Mouse (Mus musculus) spleen, adult 2 months (tissue): Measurements from ENCODE around the gene Jmjd6. TPM values are rescaled to one million over a fixed set of nuclear protein-coding genes. Genes with fewer than 3 reads are reported as not detected.

ENCODE experiments used
- DNase-seq, 2 experiments: peaks; one replicate each; pipeline versions ENCODE4 v3.0.0 to v3.0.0-alpha.2; 2012 to 2021; ENCODE audit warnings: low spot score in 2 of 2, low read depth in 1 of 2
- H3K27ac ChIP-seq: fragments of 200-500 bp; 2 replicates; pipeline ENCODE4 v1.5.1; 2012; ENCODE audit warnings: low read length, inconsistent platforms; ENCODE audit not compliant: insufficient read depth
- H3K27me3 ChIP-seq: fragments of 200-500 bp; 2 replicates; pipeline ENCODE4 v1.6.1; 2012; ENCODE audit warnings: mild to moderate bottlenecking, moderate library complexity, low read length, inconsistent platforms; ENCODE audit not compliant: control insufficient read depth, insufficient read depth
- H3K36me3 ChIP-seq: fragments of 200-500 bp; 2 replicates; pipeline ENCODE4 v1.6.1; 2012; ENCODE audit warnings: mild to moderate bottlenecking, low read length, inconsistent platforms; ENCODE audit not compliant: control insufficient read depth, insufficient read depth
- H3K4me1 ChIP-seq: fragments of 200-500 bp; 2 replicates; pipeline ENCODE4 v1.6.1; 2011; ENCODE audit warnings: inconsistent platforms; ENCODE audit not compliant: control insufficient read depth, insufficient read depth, insufficient read length
- H3K4me3 ChIP-seq: fragments of 200-500 bp; 2 replicates; pipeline ENCODE4 v1.5.1; 2011; ENCODE audit warnings: mild to moderate bottlenecking, inconsistent platforms; ENCODE audit not compliant: insufficient read depth, insufficient read length; ENCODE audit errors: extremely low read depth
- CTCF ChIP-seq: fragments of 200-500 bp; IDR thresholded peaks from 2 replicates; pipeline ENCODE4 v1.5.1; 2011; ENCODE audit warnings: mild to moderate bottlenecking, inconsistent platforms; ENCODE audit not compliant: insufficient read depth, insufficient read length, insufficient replicate concordance; ENCODE audit errors: extremely low read depth
- POLR2A ChIP-seq: fragments of 200-500 bp; IDR thresholded peaks from 2 replicates; pipeline ENCODE4 v1.6.1; 2011; ENCODE audit warnings: low read depth, low read length, inconsistent platforms
- WGBS: fragments of 180-500 bp; shearing (Covaris S2); methylation state at CpG from one replicate; pipeline ENCODE4 v1.1.7; 2018; 5-methylcytosine and 5-hydroxymethylcytosine counted together
- polyA plus RNA-seq: library from polyadenylated mRNA; depleted of rRNA; stranded (reverse); fragments of >200 nt; gene quantifications from 2 replicates; pipeline ENCODE4 v1.2.3, GENCODE M21; 2012

Jmjd6 gene
- polyA plus RNA-seq, 1 experiment = 21.7 TPM

DNA sequence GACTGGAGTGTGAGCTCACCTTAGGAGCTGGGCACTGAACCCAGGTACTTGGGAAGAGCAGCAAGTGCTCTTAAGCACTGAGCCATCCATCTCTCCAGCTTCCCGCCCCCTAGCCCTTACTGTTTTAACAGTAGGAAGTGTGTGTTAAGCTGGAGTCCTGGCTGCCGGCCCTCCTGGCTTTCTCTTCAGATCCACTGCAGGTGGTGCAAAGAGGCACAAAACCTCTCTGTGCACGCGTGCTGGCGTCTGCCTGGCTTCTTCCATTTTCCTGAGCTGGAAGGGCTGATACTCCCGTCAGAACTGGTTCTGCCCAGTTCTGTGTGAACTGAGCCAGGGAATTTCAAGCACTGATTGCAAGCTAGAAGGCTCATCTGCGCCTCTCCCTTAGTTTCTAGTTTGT lies 37.6 kb upstream of the Jmjd6 start:
- DNase-seq = no peak

DNA sequence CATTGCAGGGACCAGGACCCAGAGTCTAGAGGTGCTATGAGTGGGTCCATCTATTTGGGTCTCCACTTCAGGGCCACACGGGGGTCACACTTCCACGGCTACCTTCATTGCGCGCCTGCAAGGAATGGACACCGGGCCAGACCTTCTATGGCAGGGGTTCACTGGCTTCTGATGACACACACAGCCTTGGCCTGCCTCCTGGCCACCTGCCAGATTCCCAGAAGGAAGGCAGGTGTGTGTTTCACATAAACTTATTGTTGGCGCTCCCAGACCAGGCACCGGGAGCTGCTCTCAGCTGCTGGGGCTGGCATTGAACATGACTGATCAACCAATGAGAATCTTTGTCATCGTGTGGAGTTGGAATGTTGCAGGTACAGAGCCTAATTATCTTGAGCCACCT lies 35.2 kb upstream of the Jmjd6 start:
- DNase-seq = no peak

More for the DNA sequence above, 37.6 kb upstream of the Jmjd6 start:
- TF ChIP-seq POLR2A (no peak), CTCF (no peak)
- Histone ChIP-seq H3K36me3 (no peaks in the 10 kb centered on the region), H3K4me3 (no peak overlapping the region), H3K4me1 (no peaks in the 10 kb centered on the region; the same call in 1 of the 2 replicates), H3K27ac (no peak overlapping the region), H3K27me3 (0 out of 2 replicates have a peak, but pooled peaks cover 1% of the 10 kb centered on the region)
- WGBS = 90% methylated on average over 7 of the region's 7 CpGs

DNA sequence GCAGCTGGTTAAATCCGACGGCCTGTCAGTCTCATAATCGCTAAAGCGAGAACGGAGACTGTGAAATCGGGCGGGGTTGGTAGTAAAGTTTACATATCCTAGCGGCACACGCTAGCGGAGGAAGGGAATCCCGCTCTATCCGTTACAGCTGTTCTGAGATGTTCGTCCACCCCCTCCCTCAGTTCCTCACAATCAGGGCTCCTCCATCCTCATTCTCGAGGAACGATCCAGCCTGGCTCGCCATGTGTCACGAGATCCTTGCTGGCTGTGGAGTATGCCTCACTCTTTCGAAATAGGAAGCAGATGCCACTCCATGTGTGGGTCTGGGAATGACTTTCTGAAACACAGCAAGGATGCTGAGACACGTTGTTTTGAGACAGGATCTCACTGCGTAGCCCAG lies 30.7 kb upstream of the Jmjd6 start:
- Histone ChIP-seq H3K4me1 (no peaks in the 10 kb centered on the region), H3K27me3 (no peaks in the 10 kb centered on the region), H3K36me3 (peaks cover 26% of the 10 kb centered on the region), H3K4me3 (no peak overlapping the region), H3K27ac (no peak overlapping the region)
- no peak for DNase-seq
- no peak for TF ChIP-seq CTCF
- TF ChIP-seq POLR2A = no peak
- whole genome bisulfite sequencing = 95% methylated on average over 20 of the region's 20 CpGs

More for the DNA sequence above, 35.2 kb upstream of the Jmjd6 start:
- H3K27me3 ChIP-seq = no peaks in the 10 kb centered on the region
- 93% methylated on average over 8 of the region's 8 CpGs for WGBS
- no peak overlapping the region for H3K4me3 ChIP-seq
- no peak for TF ChIP-seq POLR2A
- no peak for TF ChIP-seq CTCF
- H3K36me3 ChIP-seq = peaks cover 13% of the 10 kb centered on the region
- no peak overlapping the region for H3K27ac ChIP-seq
- H3K4me1 ChIP-seq = no peaks in the 10 kb centered on the region

DNA sequence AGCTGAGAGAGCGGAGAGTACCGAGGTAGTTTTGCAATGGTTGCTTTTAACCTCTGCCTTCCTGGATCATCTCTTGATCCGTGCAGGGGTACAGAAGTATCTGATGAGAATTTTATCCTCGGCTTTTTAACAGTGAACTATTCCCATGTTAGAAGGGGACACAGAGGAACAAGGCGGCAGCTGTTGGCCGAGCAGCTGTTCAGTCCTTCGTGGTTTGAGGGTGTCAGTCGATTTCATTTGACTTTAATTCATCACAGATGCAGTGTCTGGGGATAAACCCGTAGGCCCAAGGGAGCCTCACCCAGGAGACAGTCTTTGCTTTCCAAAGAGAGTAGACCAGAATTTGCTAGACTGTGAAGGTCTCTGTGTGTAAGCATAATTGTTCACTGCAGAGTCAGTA lies 28.3 kb upstream of the Jmjd6 start:
- H3K36me3 ChIP-seq = peaks cover 26% of the 10 kb centered on the region
- 78% methylated on average over 9 of the region's 9 CpGs for WGBS
- H3K4me3 ChIP-seq = no peak overlapping the region
- no peak for DNase-seq
- H3K27me3 ChIP-seq = no peaks in the 10 kb centered on the region
- no peak for TF ChIP-seq POLR2A
- TF ChIP-seq CTCF = no peak
- H3K27ac ChIP-seq = no peak overlapping the region
- H3K4me1 ChIP-seq = no peaks in the 10 kb centered on the region

GRCm38 (mm10) chr11:116869641-116870040 lies 26.4 kb upstream of the Jmjd6 start:
- 81% methylated on average over 4 of the region's 4 CpGs for WGBS
- TF ChIP-seq POLR2A (no peak), CTCF (no peak)
- DNase-seq = no peak
- Histone ChIP-seq H3K36me3 (peaks cover 30% of the 10 kb centered on the region), H3K27ac (no peak overlapping the region), H3K4me1 (no peaks in the 10 kb centered on the region), H3K27me3 (no peaks in the 10 kb centered on the region), H3K4me3 (no peak overlapping the region)

GRCm38 (mm10) chr11:116869223-116869622 lies 26.0 kb upstream of the Jmjd6 start:
- no peaks in the 10 kb centered on the region for H3K4me1 ChIP-seq
- 94% methylated on average over 8 of the region's 8 CpGs for WGBS
- peaks cover 27% of the 10 kb centered on the region for H3K36me3 ChIP-seq
- no peak overlapping the region for H3K27ac ChIP-seq
- H3K4me3 ChIP-seq = no peak overlapping the region
- no peaks in the 10 kb centered on the region for H3K27me3 ChIP-seq
- TF ChIP-seq POLR2A = no peak
- no peak for TF ChIP-seq CTCF
- DNase-seq = no peak

GRCm38 (mm10) chr11:116868129-116868528 lies 24.9 kb upstream of the Jmjd6 start:
- H3K4me3 ChIP-seq = no peak overlapping the region
- WGBS = 60% methylated on average over 3 of the region's 3 CpGs
- no peak overlapping the region for H3K27ac ChIP-seq
- no peak for DNase-seq
- H3K27me3 ChIP-seq = no peaks in the 10 kb centered on the region
- no peak for TF ChIP-seq POLR2A
- TF ChIP-seq CTCF = no peak
- H3K36me3 ChIP-seq = peaks cover 20% of the 10 kb centered on the region
- no peaks in the 10 kb centered on the region for H3K4me1 ChIP-seq
